Mouse (Mus musculus) stomach, embryonic 14.5 days (tissue): ENCODE data around the gene Rasl10b. TPM values are rescaled to one million over a fixed set of nuclear protein-coding genes. Genes with fewer than 3 reads are reported as not detected.

ENCODE experiments used
- ATAC-seq: fragments of 200-750 bp; cut with Nextera tagmentation; 2 replicates; pipeline ENCODE4 v1.8.0; 2017; ENCODE audit warnings: low read depth, moderate TSS enrichment; ENCODE audit not compliant: insufficient number of reproducible peaks, insufficient read depth, low FRiP score
- H3K27ac ChIP-seq: fragments of 300-500 bp; sonication (generic); 2 replicates; pipeline ENCODE4 v1.5.1; 2014; ENCODE audit warnings: mild to moderate bottlenecking, low read length, moderate library complexity, mixed read lengths
- H3K27me3 ChIP-seq: fragments of 300-500 bp; sonication (generic); 2 replicates; pipeline ENCODE4 v1.6.1; 2014; ENCODE audit warnings: low read length, control low read depth, mixed read lengths; ENCODE audit not compliant: control insufficient read depth, insufficient read depth
- H3K36me3 ChIP-seq: fragments of 300-500 bp; sonication (generic); 2 replicates; pipeline ENCODE4 v1.6.1; 2014; ENCODE audit warnings: mild to moderate bottlenecking, control low read depth, low read length, moderate library complexity, mixed read lengths; ENCODE audit not compliant: control insufficient read depth, insufficient read depth
- H3K4me1 ChIP-seq: fragments of 300-500 bp; sonication (generic); 2 replicates; pipeline ENCODE4 v1.6.1; 2014; ENCODE audit warnings: low read length, control low read depth, mixed read lengths; ENCODE audit not compliant: control insufficient read depth, insufficient read depth
- H3K4me2 ChIP-seq: fragments of 300-500 bp; sonication (generic); replicated peaks from 2 replicates; pipeline ENCODE4 v1.6.1; 2014; ENCODE audit warnings: low read depth, low read length, control low read depth
- H3K4me3 ChIP-seq: fragments of 300-500 bp; sonication (generic); 2 replicates; pipeline ENCODE4 v1.5.1; 2014; ENCODE audit warnings: low read depth, low read length, control low read depth
- H3K9ac ChIP-seq: fragments of 300-500 bp; sonication (generic); replicated peaks from 2 replicates; pipeline ENCODE4 v1.6.1; 2014; ENCODE audit warnings: low read depth, mild to moderate bottlenecking, control low read depth, low read length, moderate library complexity, mixed read lengths
- H3K9me3 ChIP-seq: fragments of 300-500 bp; sonication (generic); 2 replicates; pipeline ENCODE4 v1.6.1; 2016; ENCODE audit warnings: low read depth, low read length, control low read depth; ENCODE audit not compliant: control insufficient read depth
- WGBS: fragments of 180-500 bp; shearing (Covaris S2); extraction: QIAGEN DNeasy Blood & Tissue Kit; methylation state at CpG from one replicate; pipeline ENCODE4 v1.1.7; 2014; 5-methylcytosine and 5-hydroxymethylcytosine counted together
- polyA plus RNA-seq: library from polyadenylated mRNA; unstranded; fragments of >200 nt; fragmentation: Nextera tagmentation; extraction: Ambion mirVana; gene quantifications from 2 replicates; pipeline ENCODE4 v1.2.1, GENCODE M21; 2014

The Rasl10b gene
- polyA plus RNA-seq, result 0.62 and 1.1 TPM in 2 replicates

GRCm38 (mm10) chr11:83409087-83409754 lies at the start of gene Rasl10b:
Rasl10b (plus strand) TSS chr11:83409137.
- 1% methylated on average over 24 of the region's 44 CpGs for WGBS
- peak; percentile 33; the same call in 1 of the 2 replicates for ATAC-seq
- peak within 1 kb of the TSS; percentile 57 for H3K4me3 ChIP-seq
- H3K4me1 ChIP-seq, result peaks cover 4% of the 10 kb centered on the region
- H3K9me3 ChIP-seq, result no peaks in the 10 kb centered on the region
- no peaks in the 10 kb centered on the region for H3K27me3 ChIP-seq
- H3K4me2 ChIP-seq, result peak within 1 kb of the TSS; percentile 90
- H3K9ac ChIP-seq, result peak within 1 kb of the TSS; percentile 52
- no peaks in the 10 kb centered on the region for H3K36me3 ChIP-seq
- no peak within 1 kb of the TSS for H3K27ac ChIP-seq

- no peak overlapping the region for H3K27ac ChIP-seq
- H3K9ac ChIP-seq, result no peak overlapping the region
- H3K27me3 ChIP-seq, result no peaks in the 10 kb centered on the region
- H3K4me1 ChIP-seq, result no peaks in the 10 kb centered on the region
- H3K4me2 ChIP-seq, result no peak overlapping the region
- H3K4me3 ChIP-seq, result no peak overlapping the region
- no peak for ATAC-seq
- 92% methylated on average over 6 of the region's 6 CpGs for WGBS
- H3K36me3 ChIP-seq, result peaks cover 42% of the 10 kb centered on the region
- no peaks in the 10 kb centered on the region for H3K9me3 ChIP-seq
Measured at GRCm38 (mm10) chr11:83364656-83365055, 44.3 kb upstream of the Rasl10b start.

GRCm38 (mm10) chr11:83371267-83371666 lies 37.7 kb upstream of the Rasl10b start:
- Histone ChIP-seq H3K4me1 (no peaks in the 10 kb centered on the region), H3K36me3 (peaks cover 36% of the 10 kb centered on the region), H3K27me3 (no peaks in the 10 kb centered on the region), H3K4me2 (no peak overlapping the region), H3K9ac (no peak overlapping the region), H3K9me3 (no peaks in the 10 kb centered on the region), H3K4me3 (no peak overlapping the region), H3K27ac (no peak overlapping the region)
- 92% methylated on average over 4 of the region's 4 CpGs for WGBS
- no peak for ATAC-seq

- WGBS, result 59% methylated on average over 7 of the region's 7 CpGs
- peaks cover 6% of the 10 kb centered on the region for H3K36me3 ChIP-seq
Measured at GRCm38 (mm10) chr11:83379745-83380341, 29.1 kb upstream of the Rasl10b start.

GRCm38 (mm10) chr11:83382876-83383531 lies 25.9 kb upstream of the Rasl10b start:
- no peaks in the 10 kb centered on the region; the same call in 1 of the 2 replicates for H3K4me1 ChIP-seq
- no peaks in the 10 kb centered on the region for H3K27me3 ChIP-seq
- WGBS, result 66% methylated on average over 9 of the region's 9 CpGs
- ATAC-seq, result no peak
- H3K9ac ChIP-seq, result no peak overlapping the region
- H3K9me3 ChIP-seq, result no peaks in the 10 kb centered on the region
- no peak overlapping the region for H3K4me2 ChIP-seq
- no peaks in the 10 kb centered on the region; the same call in 1 of the 2 replicates for H3K36me3 ChIP-seq
- no peak overlapping the region for H3K4me3 ChIP-seq
- no peak overlapping the region for H3K27ac ChIP-seq

More at GRCm38 (mm10) chr11:83379745-83380341, 29.1 kb upstream of the Rasl10b start:
- H3K9ac ChIP-seq, result no peak overlapping the region
- no peaks in the 10 kb centered on the region; the same call in 1 of the 2 replicates for H3K4me1 ChIP-seq
- ATAC-seq, result no peak
- H3K4me2 ChIP-seq, result no peak overlapping the region
- no peaks in the 10 kb centered on the region for H3K27me3 ChIP-seq
- H3K27ac ChIP-seq, result no peak overlapping the region
- no peaks in the 10 kb centered on the region for H3K9me3 ChIP-seq
- no peak overlapping the region for H3K4me3 ChIP-seq

GRCm38 (mm10) chr11:83383532-83383887 lies 25.4 kb upstream of the Rasl10b start:
- Histone ChIP-seq H3K36me3 (no peaks in the 10 kb centered on the region), H3K9me3 (no peaks in the 10 kb centered on the region), H3K4me1 (no peaks in the 10 kb centered on the region; the same call in 1 of the 2 replicates), H3K4me2 (no peak overlapping the region), H3K27ac (no peak overlapping the region), H3K4me3 (no peak overlapping the region), H3K9ac (no peak overlapping the region), H3K27me3 (no peaks in the 10 kb centered on the region)
- WGBS, result 77% methylated on average over 1 of the region's 1 CpGs
- no peak for ATAC-seq

- no peaks in the 10 kb centered on the region for H3K9me3 ChIP-seq
- no peak overlapping the region for H3K4me2 ChIP-seq
- H3K27ac ChIP-seq, result no peak overlapping the region
- peaks cover 34% of the 10 kb centered on the region for H3K36me3 ChIP-seq
- WGBS, result 87% methylated on average over 4 of the region's 4 CpGs
- no peak overlapping the region for H3K9ac ChIP-seq
- H3K4me1 ChIP-seq, result no peaks in the 10 kb centered on the region
- H3K4me3 ChIP-seq, result no peak overlapping the region
- ATAC-seq, result no peak
- no peaks in the 10 kb centered on the region for H3K27me3 ChIP-seq
Measured at GRCm38 (mm10) chr11:83393062-83393461, 15.9 kb upstream of the Rasl10b start.

- no peak for ATAC-seq
- Histone ChIP-seq H3K9ac (no peak overlapping the region), H3K27ac (no peak overlapping the region), H3K4me1 (no peaks in the 10 kb centered on the region), H3K36me3 (peaks cover 42% of the 10 kb centered on the region), H3K4me3 (no peak overlapping the region), H3K27me3 (no peaks in the 10 kb centered on the region), H3K4me2 (no peak overlapping the region), H3K9me3 (no peaks in the 10 kb centered on the region)
- WGBS, result 59% methylated on average over 6 of the region's 6 CpGs
Measured at GRCm38 (mm10) chr11:83394802-83395439, 14.0 kb upstream of the Rasl10b start.
